Mouse (Mus musculus) G1E (cell line): ENCODE results near the gene Rin3.

Experiments
- CTCF ChIP-seq: IDR thresholded peaks from 2 replicates; pipeline ENCODE4 v1.5.1; 2012; ENCODE audit warnings: low read depth, low read length, inconsistent platforms, mixed read lengths
- GATA1 ChIP-seq: IDR thresholded peaks from 2 replicates; pipeline ENCODE4 v1.6.1; 2012; ENCODE audit warnings: borderline replicate concordance, low read length, inconsistent platforms, mixed read lengths
- TAL1 ChIP-seq: conservative IDR thresholded peaks from 2 replicates; pipeline ENCODE4 v1.6.1; 2012; ENCODE audit warnings: low read depth, low read length, inconsistent platforms, mixed read lengths

- TF ChIP-seq CTCF = no peak
- no peak for TF ChIP-seq GATA1
- TF ChIP-seq TAL1 = no peak
These were observed 59.8 kb downstream of the Rin3 start for GRCm38 (mm10) chr12:102342602-102343001.
